Comparison of ENCODE assay signal across 19 mouse cellular contexts in the genomic region with DNA sequence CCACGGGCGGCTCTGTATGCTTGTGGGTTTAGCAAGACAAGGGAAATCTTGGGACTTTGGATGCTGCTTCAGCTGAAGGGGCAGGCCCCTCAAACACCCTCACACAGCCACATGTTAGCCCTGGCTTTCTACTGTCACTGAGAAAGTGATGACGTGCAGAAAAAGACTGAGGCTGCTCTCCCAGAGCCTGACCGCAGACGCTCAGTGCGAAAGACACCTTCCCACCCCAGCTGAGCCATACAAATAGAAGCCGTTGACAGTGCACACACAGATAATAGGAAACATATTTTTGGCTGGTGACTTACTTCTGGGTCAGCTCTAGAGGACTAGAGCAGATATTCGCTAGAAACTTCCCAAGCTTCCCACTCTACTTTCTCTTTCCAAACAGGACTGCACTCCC.
DNase-seq lines count a peak whose midpoint lies in the region; ATAC-seq and TF ChIP-seq lines count a peak whose summit lies in the region.
"Had no signal": no experiment of that assay in that cellular context is flagged by ENCODE, and none has a peak within 500 bp of the region (broad histone marks: within the 10 kb centered on the region; RNA-seq: fewer than 3 reads in every experiment).

No protein-coding gene starts in this region.

- ATAC-seq in heart, embryonic 14.5 days (ENCODE audit: insufficient number of reproducible peaks, insufficient read depth, low FRiP score, low read depth): peak; percentile 75
- ATAC-seq in limb, embryonic 14.5 days (ENCODE audit: low FRiP score, low read depth): no peak
- ATAC-seq: forebrain, embryonic 15.5 days; hindbrain, postnatal 0 days had no signal

- no peak overlapping the region for H3K27ac ChIP-seq in heart, embryonic 10.5 days
- H3K27ac ChIP-seq in heart, embryonic 14.5 days (replicated peaks in 1 of 2; ENCODE audit: control insufficient read depth in 1 of 2, insufficient read depth in 1 of 2, low read depth in 2 of 2, low read length in 2 of 2): peak overlapping the region in 1 of 2 experiments; percentile 57; a peak in 3 of 4 replicates
- no peak overlapping the region for H3K27ac ChIP-seq in limb, embryonic 14.5 days (replicated peaks; ENCODE audit: low read depth, low read length)
- H3K27ac ChIP-seq in limb, embryonic 10.5 days: no peak overlapping the region
- H3K27ac ChIP-seq: embryonic facial prominence, embryonic 13.5 days; forebrain, embryonic 15.5 days; hindbrain, embryonic 13.5 days; hindbrain, postnatal 0 days had no signal

- WGBS in heart, embryonic 10.5 days: 56% methylated on average over 8 of the region's 8 CpGs
- WGBS in heart, embryonic 14.5 days: 35% methylated on average over 8 of the region's 8 CpGs
- WGBS in limb, embryonic 14.5 days: 67% methylated on average over 8 of the region's 8 CpGs
- 82% methylated on average over 8 of the region's 8 CpGs for WGBS in limb, embryonic 10.5 days

- no peak for TF ChIP-seq POLR2A in limb, embryonic 14.5 days (IDR thresholded peaks at IDR 0.05; ENCODE audit: borderline replicate concordance, extremely low read depth, insufficient read depth, insufficient read length)

- no peaks in the 10 kb centered on the region for H3K4me1 ChIP-seq in heart, embryonic 10.5 days
- peaks cover 3 to 5% of the 10 kb centered on the region in 2 experiments; a peak in 2 of 4 replicates for H3K4me1 ChIP-seq in heart, embryonic 14.5 days (ENCODE audit: control insufficient read depth in 2 of 2, insufficient read depth in 2 of 2, low read length in 2 of 2)
- no peaks in the 10 kb centered on the region for H3K4me1 ChIP-seq in limb, embryonic 14.5 days (ENCODE audit: control insufficient read depth, insufficient read depth, low read length)
- H3K4me1 ChIP-seq in limb, embryonic 10.5 days: no peaks in the 10 kb centered on the region
- H3K4me1 ChIP-seq: embryonic facial prominence, embryonic 13.5 days; forebrain, embryonic 15.5 days; hindbrain, embryonic 13.5 days had no signal

- no peaks in the 10 kb centered on the region for H3K27me3 ChIP-seq in heart, embryonic 10.5 days (ENCODE audit: insufficient read depth, poor library complexity, severe bottlenecking)
- H3K27me3 ChIP-seq in heart, embryonic 14.5 days (ENCODE audit: control insufficient read depth, insufficient read depth, low read length): no peaks in the 10 kb centered on the region
- H3K27me3 ChIP-seq in limb, embryonic 14.5 days (ENCODE audit: control insufficient read depth, insufficient read depth, low read length): no peaks in the 10 kb centered on the region
- H3K27me3 ChIP-seq in limb, embryonic 10.5 days (ENCODE audit: low read depth, poor library complexity, severe bottlenecking): no peaks in the 10 kb centered on the region
- H3K27me3 ChIP-seq: embryonic facial prominence, embryonic 13.5 days; forebrain, embryonic 15.5 days; hindbrain, embryonic 13.5 days had no signal

- H3K9ac ChIP-seq in heart, embryonic 14.5 days (ENCODE audit: low read length): no peak overlapping the region
- H3K9ac ChIP-seq in limb, embryonic 14.5 days (ENCODE audit: low read depth, low read length, severe bottlenecking): no peak overlapping the region
- H3K9ac ChIP-seq: embryonic facial prominence, embryonic 13.5 days; forebrain, embryonic 15.5 days; hindbrain, embryonic 13.5 days had no signal

- peak; percentile 76 for DNase-seq in heart, embryonic 10.5 days (ENCODE audit: low spot score)
- DNase-seq in heart, adult 11 months: no peak
- no peak for DNase-seq in heart, adult 18-20 months
- DNase-seq in limb, embryonic 14.5 days (ENCODE audit: low spot score): peak; percentile 49
- no peak for DNase-seq in limb, embryonic 10.5 days (ENCODE audit: low spot score)
- DNase-seq in neural tube, embryonic 10.5 days (ENCODE audit: extremely low spot score, low spot score): no peak
- DNase-seq: adrenal gland, postnatal 10 days; cerebellum, adult 11 months; cerebellum, adult 8-10 months; cerebellum, postnatal 14 days; embryo, embryonic 11 days; gastrocnemius, postnatal 36 days; kidney, adult 11 months; kidney, adult 9 months had no signal

- no peak overlapping the region for H3K4me3 ChIP-seq in heart, embryonic 10.5 days
- H3K4me3 ChIP-seq in heart, embryonic 14.5 days (ENCODE audit: control insufficient read depth in 1 of 2, insufficient read depth in 1 of 2, low read depth in 1 of 2, low read length in 2 of 2): no peak overlapping the region
- H3K4me3 ChIP-seq in limb, embryonic 14.5 days (replicated peaks; ENCODE audit: low read length): no peak overlapping the region
- H3K4me3 ChIP-seq in limb, embryonic 10.5 days: no peak overlapping the region
- H3K4me3 ChIP-seq: embryonic facial prominence, embryonic 13.5 days; forebrain, embryonic 15.5 days; hindbrain, embryonic 13.5 days had no signal

- H3K4me2 ChIP-seq in heart, embryonic 14.5 days (ENCODE audit: low read length): peak overlapping the region; percentile 35
- no peak overlapping the region for H3K4me2 ChIP-seq in limb, embryonic 14.5 days (replicated peaks; ENCODE audit: low read depth, low read length, severe bottlenecking)
- H3K4me2 ChIP-seq: embryonic facial prominence, embryonic 13.5 days; forebrain, embryonic 15.5 days; hindbrain, embryonic 13.5 days had no signal

- H3K9me3 ChIP-seq in heart, embryonic 10.5 days: no peaks in the 10 kb centered on the region
- H3K9me3 ChIP-seq in heart, embryonic 14.5 days (ENCODE audit: control insufficient read depth, low read length): no peaks in the 10 kb centered on the region
- peaks cover 4% of the 10 kb centered on the region; the same call in 1 of the 2 replicates for H3K9me3 ChIP-seq in limb, embryonic 14.5 days (ENCODE audit: control insufficient read depth, low read length)
- no peaks in the 10 kb centered on the region for H3K9me3 ChIP-seq in limb, embryonic 10.5 days (replicated peaks)
- H3K9me3 ChIP-seq: embryonic facial prominence, embryonic 13.5 days; forebrain, embryonic 15.5 days; hindbrain, embryonic 13.5 days had no signal

- H3K36me3 ChIP-seq in heart, embryonic 10.5 days: no peaks in the 10 kb centered on the region
- no peaks in the 10 kb centered on the region for H3K36me3 ChIP-seq in heart, embryonic 14.5 days (ENCODE audit: control insufficient read depth, insufficient read depth, low read length)
- H3K36me3 ChIP-seq in limb, embryonic 14.5 days (ENCODE audit: control insufficient read depth, insufficient read depth, low read length): no peaks in the 10 kb centered on the region
- no peaks in the 10 kb centered on the region for H3K36me3 ChIP-seq in limb, embryonic 10.5 days
- H3K36me3 ChIP-seq: embryonic facial prominence, embryonic 13.5 days; forebrain, embryonic 15.5 days; hindbrain, embryonic 13.5 days had no signal

Comparison
In these comparisons a context has a peak if more than half of its experiments do, and no peak if none do; other contexts are left out.
1. DNase-seq: peak in heart, embryonic 10.5 days (single experiment) and limb, embryonic 14.5 days (single experiment); none in heart, adult 11 months (single experiment), heart, adult 18-20 months (0 of 2), limb, embryonic 10.5 days (single experiment) and neural tube, embryonic 10.5 days (single experiment).